Mouse (Mus musculus) bone marrow, adult 2 months (tissue): Measurements from ENCODE around the gene Pikfyve.

Source experiments
- CTCF ChIP-seq: fragments of 200-500 bp; IDR thresholded peaks from 2 replicates; pipeline ENCODE4 v1.5.1; 2011; ENCODE audit warnings: low read length, control low read depth; ENCODE audit not compliant: control insufficient read depth, insufficient read depth
- POLR2A ChIP-seq: fragments of 200-500 bp; IDR thresholded peaks from 2 replicates; pipeline ENCODE4 v1.6.1; 2011; ENCODE audit warnings: low read depth, mild to moderate bottlenecking, control low read depth, low read length, borderline replicate concordance; ENCODE audit not compliant: control insufficient read depth

- TF ChIP-seq POLR2A (no peak), CTCF (no peak)
These were observed 26.7 kb downstream of the Pikfyve start for GRCm38 (mm10) chr1:65213214-65213613.
